Mouse (Mus musculus) ES-E14 (cell line): Measurements from ENCODE around the gene Mrpl45. TPM values are rescaled to one million over a fixed set of nuclear protein-coding genes. Genes with fewer than 3 reads are reported as not detected.

Experiments used
- DNase-seq: peaks from one replicate; pipeline ENCODE4 v3.0.0-alpha.2; 2013; ENCODE audit warnings: low read depth, low spot score
- H3K27ac ChIP-seq: 2 replicates; pipeline ENCODE4 v1.5.1; 2012; ENCODE audit warnings: low read depth, mild to moderate bottlenecking, low read length, moderate library complexity, mixed read lengths; ENCODE audit not compliant: poor library complexity, insufficient read depth, severe bottlenecking
- H3K36me3 ChIP-seq: 2 replicates; pipeline ENCODE4 v1.6.1; 2012; ENCODE audit warnings: mild to moderate bottlenecking, low read length, moderate library complexity, mixed read lengths; ENCODE audit not compliant: control insufficient read depth, poor library complexity, insufficient read depth, severe bottlenecking
- H3K4me1 ChIP-seq, 2 experiments: fragments of 150-350 bp in 1 of 2; sonication (generic) in 1 of 2; 2 replicates each; pipeline ENCODE4 v1.6.1; 2012; ENCODE audit warnings: low read length in 2 of 2, mild to moderate bottlenecking in 1 of 2, mixed read lengths in 1 of 2; ENCODE audit not compliant: control insufficient read depth in 2 of 2, insufficient read depth in 2 of 2, poor library complexity in 1 of 2
- H3K4me3 ChIP-seq, 2 experiments: fragments of 150-350 bp in 1 of 2; sonication (generic) in 1 of 2; 2 replicates each; pipeline ENCODE4 v1.5.1; 2012; ENCODE audit warnings: low read length in 2 of 2, low read depth in 1 of 2, mild to moderate bottlenecking in 1 of 2, mixed read lengths in 1 of 2; ENCODE audit not compliant: insufficient read depth in 1 of 2, poor library complexity in 1 of 2, severe bottlenecking in 1 of 2
- H3K9ac ChIP-seq: 2 replicates; pipeline ENCODE4 v1.6.1; 2012; ENCODE audit warnings: low read depth, mild to moderate bottlenecking, low read length, mixed read lengths; ENCODE audit not compliant: poor library complexity, insufficient read depth, severe bottlenecking
- H3K9me3 ChIP-seq: fragments of 150-350 bp; sonication (generic); 2 replicates; pipeline ENCODE4 v1.6.1; 2012; ENCODE audit warnings: low read depth, mild to moderate bottlenecking, low read length; ENCODE audit not compliant: control insufficient read depth, insufficient read depth
- CHD2 ChIP-seq: IDR thresholded peaks from 2 replicates; pipeline ENCODE4 v1.6.1; 2014; ENCODE audit warnings: mild to moderate bottlenecking, low read depth, low read length, inconsistent platforms
- HCFC1 ChIP-seq: IDR thresholded peaks from 2 replicates; pipeline ENCODE4 v1.6.1; 2012; ENCODE audit warnings: low read length, inconsistent platforms, borderline replicate concordance; ENCODE audit not compliant: insufficient read depth
- MAFK ChIP-seq: IDR thresholded peaks from 2 replicates; pipeline ENCODE4 v1.6.1; 2014; ENCODE audit warnings: mild to moderate bottlenecking, low read depth, low read length, inconsistent platforms; ENCODE audit not compliant: insufficient read depth
- ZC3H11A ChIP-seq: IDR thresholded peaks from 2 replicates; pipeline ENCODE4 v1.6.1; 2012; ENCODE audit warnings: low read depth, mild to moderate bottlenecking, inconsistent platforms, low read length, borderline replicate concordance
- ZNF384 ChIP-seq: IDR thresholded peaks from 2 replicates; pipeline ENCODE4 v1.6.1; 2012; ENCODE audit warnings: low read depth, low read length, inconsistent platforms
- in situ Hi-C, 2 experiments: fragments of 600-800 bp; cut with MboI; formaldehyde crosslinking; loops; one replicate each; pipeline ENCODE4 v1.15.1; 2025; ENCODE audit warnings: low sequenced_read_pairs in 2 of 2, inconsistent platforms in 1 of 2; ENCODE audit not compliant: unreplicated experiment in 2 of 2
- total RNA-seq: library from RNA; depleted of rRNA; stranded (reverse); fragments of 300-350 nt; gene quantifications from 2 replicates; pipeline ENCODE4 v1.2.3, GENCODE M21; 2012

The Mrpl45 gene
- total RNA-seq, 1 experiment: 76.8 TPM

GRCm38 (mm10) chr11:97333896-97334295, 18.4 kb downstream of the Mrpl45 start:
- H3K36me3 ChIP-seq: peaks cover 6% of the 10 kb centered on the region
- H3K4me3 ChIP-seq: no peak overlapping the region
- H3K27ac ChIP-seq: no peak overlapping the region
- DNase-seq: no peak
- no peaks in the 10 kb centered on the region for H3K9me3 ChIP-seq
- TF ChIP-seq MAFK (no peak), ZNF384 (no peak), CHD2 (no peak), ZC3H11A (no peak), HCFC1 (no peak)
- in situ Hi-C loops: no loop called here
- H3K9ac ChIP-seq: no peak overlapping the region
- peaks cover 12 to 40% of the 10 kb centered on the region in 2 experiments for H3K4me1 ChIP-seq

GRCm38 (mm10) chr11:97334400-97334799, 18.9 kb downstream of the Mrpl45 start:
- H3K4me3 ChIP-seq: no peak overlapping the region
- H3K9me3 ChIP-seq: no peaks in the 10 kb centered on the region
- no peak overlapping the region for H3K9ac ChIP-seq
- H3K4me1 ChIP-seq: peaks cover 12 to 40% of the 10 kb centered on the region in 2 experiments
- in situ Hi-C loops: no loop called here
- DNase-seq: no peak
- H3K36me3 ChIP-seq: peaks cover 2% of the 10 kb centered on the region; the same call in 1 of the 2 replicates
- H3K27ac ChIP-seq: no peak overlapping the region
- no peak for TF ChIP-seq MAFK
- no peak for TF ChIP-seq ZC3H11A
- TF ChIP-seq ZNF384: no peak
- no peak for TF ChIP-seq CHD2
- TF ChIP-seq HCFC1: no peak

GRCm38 (mm10) chr11:97336238-97336637, 20.7 kb downstream of the Mrpl45 start:
- no peaks in the 10 kb centered on the region for H3K9me3 ChIP-seq
- H3K4me1 ChIP-seq: peaks cover 12 to 40% of the 10 kb centered on the region in 2 experiments
- H3K36me3 ChIP-seq: no peaks in the 10 kb centered on the region
- no peak for TF ChIP-seq MAFK
- TF ChIP-seq HCFC1: no peak
- no peak for TF ChIP-seq ZNF384
- TF ChIP-seq CHD2: no peak
- no peak for TF ChIP-seq ZC3H11A
- peak overlapping the region; percentile 14 to 28; a peak in 2 of 4 replicates for H3K4me3 ChIP-seq
- no peak overlapping the region for H3K27ac ChIP-seq
- peak overlapping the region; percentile 27; the same call in 1 of the 2 replicates for H3K9ac ChIP-seq
- DNase-seq: no peak
- in situ Hi-C loops: no loop called here

GRCm38 (mm10) chr11:97336751-97337345, 21.3 kb downstream of the Mrpl45 start:
- no peak for TF ChIP-seq ZC3H11A
- no peak for TF ChIP-seq ZNF384
- TF ChIP-seq HCFC1: no peak
- in situ Hi-C loops: no loop called here
- no peak for DNase-seq
- Histone ChIP-seq H3K9ac (peak overlapping the region; percentile 2; the same call in 1 of the 2 replicates), H3K4me3 (peak overlapping the region; percentile 26 to 28; a peak in 2 of 4 replicates), H3K27ac (no peak overlapping the region), H3K36me3 (no peaks in the 10 kb centered on the region), H3K9me3 (no peaks in the 10 kb centered on the region), H3K4me1 (peaks cover 12 to 40% of the 10 kb centered on the region in 2 experiments)

- H3K4me3 ChIP-seq: peak overlapping the region; percentile 26 to 27; a peak in 2 of 4 replicates
- TF ChIP-seq ZC3H11A: no peak
- no peak for TF ChIP-seq MAFK
- no peak for TF ChIP-seq HCFC1
- no peak for TF ChIP-seq ZNF384
- no peak for TF ChIP-seq CHD2
- DNase-seq: no peak
- H3K4me1 ChIP-seq: peaks cover 12 to 40% of the 10 kb centered on the region in 2 experiments
- no peaks in the 10 kb centered on the region for H3K9me3 ChIP-seq
- in situ Hi-C loops: no loop called here
- H3K9ac ChIP-seq: no peak overlapping the region
- H3K36me3 ChIP-seq: no peaks in the 10 kb centered on the region
- H3K27ac ChIP-seq: no peak overlapping the region
These were observed 21.8 kb downstream of the Mrpl45 start for GRCm38 (mm10) chr11:97337363-97337762.
